Mouse (Mus musculus): ENCODE results near the gene Mfsd9.

GRCm38 (mm10) chr1:40797348-40797747, 6.9 kb upstream of the Mfsd9 start:
- TF ChIP-seq MAFK (IDR thresholded peaks at IDR 0.05; ENCODE audit: insufficient read depth, low read depth, low read length) = no peak
- TF ChIP-seq CHD2 (IDR thresholded peaks at IDR 0.05; ENCODE audit: low read depth, low read length) = no peak
- TF ChIP-seq ZNF384 (IDR thresholded peaks at IDR 0.05; ENCODE audit: low read depth, low read length) = no peak

Data from ES-E14 (cell line).